Mouse (Mus musculus) heart, adult 2 months (tissue): Measurements from ENCODE around the gene Fam78b.

Experiments used
- EP300 ChIP-seq: fragments of 200-500 bp; IDR thresholded peaks from 2 replicates; pipeline ENCODE4 v1.6.1; 2011; ENCODE audit warnings: low read depth, low read length, control low read depth; ENCODE audit not compliant: insufficient read depth
- POLR2A ChIP-seq: fragments of 200-500 bp; IDR thresholded peaks from 2 replicates; pipeline ENCODE4 v1.6.1; 2011; ENCODE audit warnings: mild to moderate bottlenecking, low read depth, low read length, control low read depth; ENCODE audit not compliant: insufficient read depth

DNA sequence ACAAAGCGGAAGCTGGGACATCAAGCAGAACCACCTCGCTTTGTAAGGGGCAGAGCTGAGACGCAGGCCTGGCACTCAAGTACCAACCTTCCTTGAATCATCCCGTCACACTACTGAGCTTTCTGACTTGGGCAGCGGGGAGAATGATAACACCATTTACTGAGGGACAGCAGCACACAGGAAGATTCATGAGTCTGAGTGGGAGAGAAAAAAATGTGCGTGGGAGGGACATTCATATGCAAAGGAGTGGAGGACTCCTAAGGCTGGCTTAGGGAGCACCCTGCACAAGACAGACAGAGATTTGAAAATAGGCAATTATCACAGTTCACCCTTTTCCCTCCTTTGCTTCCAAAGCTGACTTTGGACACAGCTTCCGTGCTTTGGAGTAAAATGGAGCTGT is 117.8 kb downstream of the Fam78b start:
- TF ChIP-seq POLR2A (no peak), EP300 (no peak)
